Mouse (Mus musculus) fibroblast of lung, adult 2 months (primary cell): ENCODE measurements around the gene Zfp1.
"Not testable (repeated sequence)": the region's sequence is repeated elsewhere in the genome, so short reads cannot be mapped to it uniquely, and the experiment has no call there.

Source experiments
- DNase-seq: peaks from one replicate; pipeline ENCODE4 v3.0.0-alpha.2; 2011; ENCODE audit warnings: low read depth

The Zfp1 gene

GRCm38 (mm10) chr8:111625694-111626527, 17.3 kb upstream of the Zfp1 start:
- DNase-seq, result no peak

DNA sequence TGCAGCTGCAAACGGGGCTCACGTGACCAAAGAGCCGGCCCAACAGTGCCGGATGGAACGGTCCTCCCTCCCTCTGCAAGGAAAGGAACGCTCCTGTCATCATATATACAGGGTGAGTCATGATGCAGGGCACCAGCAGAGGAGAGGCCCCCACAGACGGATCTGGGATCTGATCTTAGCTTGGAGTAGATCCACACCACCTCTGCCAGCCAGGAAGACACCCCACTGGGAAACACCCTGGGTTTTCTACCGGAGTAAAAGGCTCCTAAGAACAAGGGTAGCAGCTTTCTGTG, 16.7 kb upstream of the Zfp1 start:
- no peak for DNase-seq

GRCm38 (mm10) chr8:111626933-111627332, 16.3 kb upstream of the Zfp1 start:
- no peak for DNase-seq

- DNase-seq, result no peak
These were observed 15.3 kb upstream of the Zfp1 start for GRCm38 (mm10) chr8:111627923-111628322.

DNA sequence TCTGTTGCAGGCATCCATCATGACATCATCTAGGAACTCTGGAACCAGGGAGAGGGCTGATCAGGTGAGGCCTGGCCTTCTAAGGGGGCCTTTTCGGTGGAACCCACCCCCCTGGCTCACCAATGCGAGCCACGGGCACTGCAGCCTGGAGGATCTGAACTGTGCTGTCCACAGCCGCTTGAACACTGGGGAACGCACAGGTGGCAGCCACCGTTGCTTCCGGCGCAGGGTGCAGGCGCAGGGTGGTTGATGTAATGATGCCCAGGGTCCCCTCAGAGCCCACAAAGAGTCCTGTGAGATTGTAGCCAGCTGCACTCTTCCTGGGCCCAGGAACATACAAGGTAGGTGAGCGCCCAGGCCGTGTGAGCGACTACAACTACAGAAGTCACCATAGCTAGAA, 14.8 kb upstream of the Zfp1 start:
- no peak for DNase-seq

DNA sequence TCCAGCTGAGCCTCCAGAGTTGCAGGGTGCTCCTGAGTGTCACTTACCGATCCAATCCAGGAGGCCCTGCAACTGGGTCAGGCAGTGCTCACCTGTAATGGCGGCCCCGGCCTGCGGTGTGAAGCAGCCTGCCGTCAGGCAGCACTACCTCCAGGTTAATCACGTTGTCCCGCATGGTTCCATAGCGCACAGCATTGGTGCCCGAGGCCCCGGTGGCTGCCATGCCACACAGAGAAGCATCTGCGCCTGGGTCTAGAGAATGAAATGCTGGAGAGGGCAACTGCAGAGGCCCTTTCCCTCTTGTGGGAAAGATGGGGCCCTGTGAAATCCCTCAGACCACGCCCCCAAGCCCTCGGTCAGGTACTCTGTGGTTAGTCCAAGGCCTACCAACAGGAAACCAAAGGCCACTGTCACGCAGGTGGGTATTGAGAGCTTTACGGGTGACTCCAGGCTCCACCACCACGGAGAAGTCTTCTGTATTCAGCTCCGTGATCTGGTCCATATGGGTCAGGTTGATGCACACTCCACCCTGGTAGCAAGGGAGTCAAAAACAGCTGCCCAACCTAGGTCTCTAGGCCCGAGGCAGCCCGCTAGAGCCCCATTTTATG, 14.2 kb upstream of the Zfp1 start:
- no peak for DNase-seq

GRCm38 (mm10) chr8:111630105-111630521, 13.1 kb upstream of the Zfp1 start, which contains the start of gene Ldhd:
TSS of gene Ldhd (minus strand) at chr8:111630374.
- peak; percentile 34 for DNase-seq

DNA sequence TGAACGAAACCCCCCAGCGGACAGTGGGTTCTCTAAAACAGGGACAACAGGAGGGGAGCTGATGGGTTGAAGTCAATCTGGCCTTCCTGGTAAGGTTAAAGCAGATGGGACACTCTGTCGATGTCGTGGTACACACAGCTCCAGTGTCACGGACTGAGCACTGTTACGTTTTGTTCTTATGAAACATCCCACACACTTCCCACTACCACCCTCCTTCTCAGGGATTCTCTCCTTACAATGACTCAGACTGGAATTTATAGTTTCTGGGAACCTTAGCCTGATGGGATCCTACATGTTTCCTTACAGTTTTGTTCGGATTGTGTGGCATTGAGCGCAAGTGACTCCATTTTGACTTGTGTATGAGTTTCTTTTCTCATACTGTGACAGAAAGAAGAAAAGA, 11.6 kb upstream of the Zfp1 start:
- DNase-seq, result no peak

DNA sequence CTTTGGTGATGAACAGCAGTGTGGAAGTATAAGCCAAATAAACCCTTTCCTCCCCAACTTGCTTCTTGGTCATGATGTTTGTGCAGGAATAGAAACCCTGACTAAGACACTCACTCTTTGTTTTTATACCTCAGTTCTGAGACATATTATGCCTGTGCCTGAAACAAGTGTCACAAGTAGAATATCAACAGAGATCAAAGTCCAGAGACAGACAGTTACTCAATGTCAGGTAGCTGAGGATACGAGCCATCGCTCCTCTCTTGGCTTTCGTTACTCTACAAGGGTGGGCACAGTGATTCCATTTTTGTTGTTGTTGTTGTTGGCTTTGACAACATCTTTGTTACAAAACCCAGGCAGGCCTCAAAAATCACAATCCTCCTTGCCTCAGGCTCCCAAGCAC, 10.2 kb upstream of the Zfp1 start:
- no peak for DNase-seq

DNA sequence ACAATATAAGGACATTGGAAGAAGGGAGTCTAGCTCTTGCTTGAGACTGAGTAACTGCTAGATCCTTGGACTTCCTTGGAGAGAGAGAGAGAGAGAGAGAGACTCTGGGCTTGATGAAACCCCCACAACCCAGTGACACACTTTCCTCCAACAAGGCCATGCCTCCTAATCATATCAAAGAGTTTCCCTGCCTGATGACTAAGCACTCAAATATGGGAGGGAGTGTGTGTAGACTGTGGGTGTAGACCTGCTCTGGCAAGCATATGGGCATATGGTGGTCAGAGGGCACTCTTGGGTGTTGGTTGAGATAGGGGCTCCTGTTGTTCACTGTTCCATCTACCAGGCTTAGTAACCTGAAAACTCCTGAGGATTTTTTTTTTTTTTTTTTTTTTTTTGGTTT, 5.1 kb upstream of the Zfp1 start:
- no peak for DNase-seq

- no peak for DNase-seq
These were observed 2.1 kb upstream of the Zfp1 start for GRCm38 (mm10) chr8:111641064-111641463.

DNA sequence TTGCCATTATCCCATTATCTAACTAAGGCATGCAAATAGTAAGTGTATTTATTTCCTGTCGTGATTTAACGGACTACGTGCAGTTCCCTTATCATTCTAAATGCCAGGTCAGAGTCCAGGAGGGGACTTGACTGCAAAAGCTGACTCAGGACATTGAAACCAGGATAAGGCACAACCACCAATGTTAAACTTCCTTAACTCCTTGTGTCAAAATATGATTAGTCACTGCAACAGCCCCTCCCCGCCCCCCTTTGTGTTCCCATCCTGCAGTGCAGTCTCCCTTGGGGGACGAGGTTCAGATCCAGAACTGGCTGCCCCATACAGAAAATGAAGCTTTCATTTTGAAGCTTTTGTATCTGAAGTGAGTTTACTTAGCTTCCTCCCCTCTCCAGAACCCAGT, 705 bp upstream of the Zfp1 start:
- no peak for DNase-seq

GRCm38 (mm10) chr8:111642939-111643263, 300 bp upstream of the Zfp1 start:
- no peak for DNase-seq

- not testable (repeated sequence) for DNase-seq
These were observed 1.3 kb downstream of the Zfp1 start for GRCm38 (mm10) chr8:111644286-111645051.

DNA sequence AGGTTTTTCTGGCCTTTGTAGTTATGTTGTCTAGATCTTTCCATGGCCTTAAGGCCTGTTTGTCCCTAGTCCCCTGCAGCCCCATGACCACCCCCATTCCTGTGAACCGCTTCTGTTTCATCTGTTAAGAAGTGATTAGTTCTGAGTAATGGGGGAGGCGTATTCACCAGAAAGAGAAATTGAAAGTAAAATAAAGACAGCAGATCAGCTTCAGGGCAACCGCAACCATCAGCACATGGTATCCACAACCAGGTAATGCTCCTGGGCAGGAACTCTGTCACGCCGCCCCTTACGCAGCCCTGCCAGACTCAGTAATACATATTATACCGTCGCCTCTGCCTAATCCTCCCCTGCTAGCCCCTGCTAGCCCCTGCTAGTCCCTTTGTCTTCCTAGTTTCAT, 2.5 kb downstream of the Zfp1 start:
- DNase-seq, result no peak

- no peak for DNase-seq
These were observed 5.6 kb downstream of the Zfp1 start for GRCm38 (mm10) chr8:111648834-111649233.

DNA sequence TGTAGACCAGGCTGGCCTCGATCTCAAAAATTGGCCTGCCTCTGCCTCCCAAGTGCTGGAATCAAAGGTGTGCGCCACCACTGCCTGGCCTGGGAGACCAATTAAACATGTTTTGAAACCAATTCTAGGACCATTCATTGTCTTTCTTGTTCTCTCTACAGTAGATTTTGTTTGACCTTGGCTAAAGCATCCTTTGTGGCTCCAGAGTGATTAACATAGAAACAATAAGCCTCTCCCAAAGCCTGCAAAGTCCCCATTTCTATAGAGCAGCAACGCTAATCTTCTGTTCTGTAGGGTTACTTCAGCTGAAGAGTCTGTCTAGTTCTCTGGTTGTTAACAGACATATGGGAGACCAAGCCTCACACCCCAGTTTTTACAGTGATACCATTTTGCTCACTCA, 7.5 kb downstream of the Zfp1 start:
- DNase-seq, result no peak

GRCm38 (mm10) chr8:111653524-111653923, 10.3 kb downstream of the Zfp1 start:
- no peak for DNase-seq

DNA sequence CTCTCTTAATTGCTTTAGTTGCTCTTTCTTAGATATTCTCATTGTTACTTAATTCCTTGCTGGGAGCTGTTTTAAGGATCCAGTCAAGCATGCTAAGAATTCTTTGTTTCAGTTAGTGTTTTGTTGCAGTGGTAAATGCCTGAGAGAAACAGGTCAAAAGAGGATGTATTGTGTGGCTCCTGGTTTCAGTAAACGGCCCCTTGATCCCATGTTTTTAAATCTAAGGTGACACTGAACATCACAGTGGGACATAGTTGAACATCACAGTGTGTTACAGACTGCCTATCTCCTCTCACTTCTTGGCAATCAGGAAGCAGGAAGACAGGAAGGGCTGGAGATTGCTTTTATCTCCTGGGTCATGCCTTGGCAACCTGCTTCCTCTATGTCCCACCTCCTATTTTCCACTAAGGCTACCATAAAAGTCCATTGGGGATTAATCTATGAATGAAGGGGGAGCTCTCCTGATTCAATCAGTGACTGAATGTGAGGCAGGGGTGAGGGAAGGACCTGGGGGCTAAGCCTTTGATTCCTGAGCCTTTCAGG, 14.2 kb downstream of the Zfp1 start:
- DNase-seq, result no peak

- peak; percentile 63 for DNase-seq
These were observed 15.7 kb downstream of the Zfp1 start for GRCm38 (mm10) chr8:111658819-111659423.

DNA sequence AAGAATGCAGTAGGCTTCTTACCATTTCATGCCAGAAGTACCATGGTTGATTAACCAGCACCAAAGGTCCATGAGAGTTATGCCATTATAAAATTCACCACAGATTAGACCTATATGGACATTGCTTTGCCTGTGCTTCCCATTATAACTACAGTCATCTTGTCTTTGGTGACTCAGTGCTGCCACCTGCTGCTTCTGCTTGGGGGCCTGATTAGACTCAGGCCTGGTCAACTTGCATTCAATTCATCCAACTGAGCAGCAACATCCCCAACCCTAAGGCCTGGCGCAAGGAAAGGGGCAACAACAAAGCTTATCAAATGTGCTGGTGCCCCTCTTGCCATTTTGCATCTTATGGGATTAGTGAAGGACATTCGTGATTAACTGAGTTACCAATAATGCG, 19.3 kb downstream of the Zfp1 start:
- peak; percentile 51 for DNase-seq

DNA sequence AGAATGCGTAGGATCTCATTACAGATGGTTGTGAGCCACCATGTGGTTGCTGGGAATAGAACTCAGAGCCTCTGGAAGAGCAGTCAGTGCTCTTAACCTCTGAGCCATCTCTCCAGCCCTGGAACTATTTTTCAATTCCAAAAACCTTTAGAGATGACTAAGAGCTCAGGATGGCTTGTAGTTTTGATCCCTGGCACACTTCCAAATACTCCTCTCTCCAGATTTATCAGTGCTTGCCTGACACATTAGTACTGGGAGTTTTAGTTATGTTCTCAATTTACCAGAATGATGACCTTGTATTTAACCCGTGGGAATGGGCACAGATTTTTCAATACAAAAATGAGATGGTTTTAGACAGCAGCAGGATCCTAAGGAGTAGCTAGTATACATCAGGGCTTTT, 23.6 kb downstream of the Zfp1 start:
- DNase-seq, result no peak

GRCm38 (mm10) chr8:111676237-111676636, 33.0 kb downstream of the Zfp1 start:
- no peak for DNase-seq
